Mouse (Mus musculus): ENCODE data around the gene Rorc.

GRCm38 (mm10) chr3:94334442-94334841 is 38.2 kb upstream of the Rorc start:
- TF ChIP-seq CTCF (IDR thresholded peaks at IDR 0.05; ENCODE audit: low read depth, low read length) (no peak), POLR2AphosphoS5 (IDR thresholded peaks at IDR 0.05; ENCODE audit: insufficient replicate concordance, low read depth, low read length) (no peak), GATA1 (IDR thresholded peaks at IDR 0.05; ENCODE audit: borderline replicate concordance, low read length) (no peak)
